Mouse (Mus musculus): ENCODE data around the gene Cfl1.

DNA sequence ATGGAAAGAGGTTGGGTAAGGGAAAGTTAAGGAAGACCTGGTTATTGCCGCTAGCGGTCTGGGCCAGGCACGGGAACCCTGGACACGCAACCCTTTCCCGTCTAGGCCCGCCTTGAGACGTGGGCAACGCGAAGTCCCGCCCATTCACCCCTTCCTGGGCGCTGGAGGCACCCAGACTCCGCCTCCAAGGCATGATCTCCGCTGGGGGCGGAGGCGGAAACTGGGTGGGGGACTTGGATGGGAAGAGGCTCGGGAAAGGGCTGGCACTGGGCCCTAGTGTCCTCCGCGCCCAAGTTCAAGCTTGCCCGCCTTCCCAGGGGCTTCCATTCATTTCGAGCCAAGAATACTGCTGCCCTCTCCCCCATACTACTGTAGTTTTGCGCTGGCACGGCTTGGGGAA is 16.5 kb upstream of the Cfl1 start, which contains the start of gene Efemp2:
- TF ChIP-seq CTCF (IDR thresholded peaks at IDR 0.05; ENCODE audit: low read depth, low read length): no peak
- no peak for TF ChIP-seq GATA1 (IDR thresholded peaks at IDR 0.05; ENCODE audit: borderline replicate concordance, low read length)
- no peak for TF ChIP-seq TAL1 (conservative IDR thresholded peaks at IDR 0.05; ENCODE audit: low read depth, low read length)

All from G1E (cell line).